Mouse (Mus musculus) liver (tissue): Measurements from ENCODE around the gene Tas2r124.

Experiments
- DNase-seq: peaks from one replicate; pipeline ENCODE4 v3.0.0-alpha.2; 2020; ENCODE audit warnings: mixed read lengths

Gene Tas2r124

GRCm38 (mm10) chr6:132754430-132754829, at the start of gene Tas2r124:
TSS of gene Tas2r124 (plus strand) at chr6:132754730.
- no peak for DNase-seq

- DNase-seq, result no peak
These were observed 42.7 kb upstream of the Tas2r124 start, which contains the start of gene Tas2r122 for GRCm38 (mm10) chr6:132711828-132712227. TSS of gene Tas2r122 (minus strand) at chr6:132711928.

- no peak for DNase-seq
These were observed 16.6 kb upstream of the Tas2r124 start, which contains the start of gene Tas2r115 for GRCm38 (mm10) chr6:132737935-132738334. TSS of gene Tas2r115 (minus strand) at chr6:132738035.

GRCm38 (mm10) chr6:132750206-132750605, 4.3 kb upstream of the Tas2r124 start:
- no peak for DNase-seq

- no peak for DNase-seq
These were observed 7.3 kb downstream of the Tas2r124 start, which contains the start of gene Tas2r102 for GRCm38 (mm10) chr6:132761831-132762230. TSS of gene Tas2r102 (plus strand) at chr6:132762131.

- DNase-seq, result no peak
These were observed 23.5 kb downstream of the Tas2r124 start, which contains the start of gene Tas2r136 for GRCm38 (mm10) chr6:132778062-132778461. TSS of gene Tas2r136 (minus strand) at chr6:132778162.

GRCm38 (mm10) chr6:132795393-132795792, 40.9 kb downstream of the Tas2r124 start:
- DNase-seq, result no peak

GRCm38 (mm10) chr6:132802518-132802917, 48.0 kb downstream of the Tas2r124 start, which contains the start of gene Tas2r117:
TSS of gene Tas2r117 (plus strand) at chr6:132802818.
- DNase-seq, result no peak
